Mouse (Mus musculus): Measurements from ENCODE around the gene Alpk1.

Gene Alpk1

GRCm38 (mm10) chr3:127627956-127628310 lies 152.4 kb downstream of the Alpk1 start:
- no peak for DNase-seq

- no peak for DNase-seq
Observed at GRCm38 (mm10) chr3:127627151-127627955, 153.0 kb downstream of the Alpk1 start.

- DNase-seq = no peak
Observed at GRCm38 (mm10) chr3:127626524-127626923, 153.8 kb downstream of the Alpk1 start.

- DNase-seq = no peak
Observed at GRCm38 (mm10) chr3:127625701-127626399, 154.5 kb downstream of the Alpk1 start.

- peak; percentile 81 for DNase-seq
Observed at GRCm38 (mm10) chr3:127625296-127625695, 155.0 kb downstream of the Alpk1 start.

Data from lung, postnatal 14 days (tissue).